ENCODE assay signal across 30 mouse cellular contexts in the genomic region with DNA sequence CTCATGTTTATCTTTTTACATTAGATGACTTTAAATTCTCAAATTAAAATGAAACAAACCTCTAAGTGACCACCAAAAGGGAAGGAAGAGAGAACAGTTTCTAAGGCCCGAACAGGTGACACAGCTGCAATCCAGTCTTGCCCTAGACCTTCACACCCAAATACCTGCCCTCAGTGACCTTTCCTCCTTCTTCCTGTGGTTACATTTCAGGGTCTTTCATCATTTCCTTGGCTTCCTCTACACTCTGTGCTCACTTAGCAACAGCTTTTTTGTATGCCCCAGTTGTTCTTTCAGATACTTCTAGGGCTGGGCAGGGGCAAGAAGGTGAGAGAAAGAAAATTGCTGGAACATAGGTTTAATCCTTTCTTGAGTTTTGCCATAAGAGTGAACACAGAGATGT. TPM values are rescaled to one million over a fixed set of nuclear protein-coding genes. Genes with fewer than 3 reads are reported as not detected.
DNase-seq lines count a peak whose midpoint lies in the region; ATAC-seq lines count a peak whose summit lies in the region.
"Had no signal": no experiment of that assay in that cellular context is flagged by ENCODE, and none has a peak within 500 bp of the region (broad histone marks: within the 10 kb centered on the region; RNA-seq: fewer than 3 reads in every experiment).

No protein-coding gene starts in this region.

- 55% methylated on average over 1 of the region's 1 CpGs for WGBS in liver, embryonic 16.5 days (ENCODE audit: insufficient replicate concordance)
- WGBS in liver, embryonic 11.5 days = 62% methylated on average over 1 of the region's 1 CpGs

- no peak overlapping the region for H3K4me2 ChIP-seq in liver, embryonic 16.5 days (ENCODE audit: low read depth, low read length)
- H3K4me2 ChIP-seq in liver, embryonic 11.5 days = no peak overlapping the region
- H3K4me2 ChIP-seq: embryonic facial prominence, embryonic 12.5 days; forebrain, embryonic 13.5 days; limb, embryonic 12.5 days; midbrain, embryonic 15.5 days; stomach, embryonic 15.5 days had no signal

- no peaks in the 10 kb centered on the region for H3K4me1 ChIP-seq in liver, embryonic 16.5 days (ENCODE audit: control insufficient read depth, low read depth, low read length)
- no peaks in the 10 kb centered on the region for H3K4me1 ChIP-seq in liver, embryonic 11.5 days (replicated peaks; ENCODE audit: control insufficient read depth, insufficient read depth, low read length)
- H3K4me1 ChIP-seq: embryonic facial prominence, embryonic 12.5 days; forebrain, embryonic 13.5 days; limb, embryonic 12.5 days; midbrain, embryonic 15.5 days; stomach, embryonic 15.5 days had no signal

- DNase-seq in liver, embryonic 11.5 days (ENCODE audit: low spot score) = no peak
- DNase-seq in A20 (ENCODE audit: low read depth, low spot score) = peak; percentile 12
- peak; percentile 36 for DNase-seq in T-cell, adult 2 months (ENCODE audit: low spot score)
- DNase-seq in layer of hippocampus, postnatal 25 days (ENCODE audit: extremely low spot score in 1 of 2, low spot score in 1 of 2) = no peak
- no peak for DNase-seq in adrenal gland, postnatal 36 days
- no peak for DNase-seq in ovary, postnatal 10 days (ENCODE audit: low spot score)
- DNase-seq: cerebellum, adult 9-11 months; gastrocnemius, postnatal 10 days; heart, adult 2 months; kidney, adult 9 months; kidney, postnatal 36 days; lung, adult 18-20 months; lung, postnatal 14 days; right cerebral cortex, adult 18-20 months; spleen, adult 18-20 months; thymus, adult 2 months had no signal

- no peaks in the 10 kb centered on the region for H3K27me3 ChIP-seq in liver, embryonic 16.5 days (ENCODE audit: control insufficient read depth, insufficient read depth, low read depth, low read length)
- H3K27me3 ChIP-seq in liver, embryonic 11.5 days (replicated peaks; ENCODE audit: control insufficient read depth, insufficient read depth, low read length) = no peaks in the 10 kb centered on the region
- H3K27me3 ChIP-seq: embryonic facial prominence, embryonic 12.5 days; forebrain, embryonic 13.5 days; limb, embryonic 12.5 days; midbrain, embryonic 15.5 days; stomach, embryonic 15.5 days had no signal

- no peak overlapping the region for H3K9ac ChIP-seq in liver, embryonic 16.5 days (ENCODE audit: low read depth, low read length)
- H3K9ac ChIP-seq in liver, embryonic 11.5 days (ENCODE audit: low read depth, low read length) = no peak overlapping the region
- H3K9ac ChIP-seq: embryonic facial prominence, embryonic 12.5 days; forebrain, embryonic 13.5 days; limb, embryonic 12.5 days; midbrain, embryonic 15.5 days; stomach, embryonic 15.5 days had no signal

- H3K36me3 ChIP-seq in liver, embryonic 16.5 days (ENCODE audit: control insufficient read depth, insufficient read depth) = no peaks in the 10 kb centered on the region
- no peaks in the 10 kb centered on the region for H3K36me3 ChIP-seq in liver, embryonic 11.5 days (ENCODE audit: control insufficient read depth, insufficient read depth, low read length)
- H3K36me3 ChIP-seq: embryonic facial prominence, embryonic 12.5 days; limb, embryonic 12.5 days; midbrain, embryonic 15.5 days; stomach, embryonic 15.5 days had no signal

- H3K4me3 ChIP-seq in liver, embryonic 16.5 days (ENCODE audit: low read depth, low read length) = no peak overlapping the region
- H3K4me3 ChIP-seq in liver, embryonic 11.5 days (ENCODE audit: low read depth, low read length) = no peak overlapping the region
- H3K4me3 ChIP-seq: embryonic facial prominence, embryonic 12.5 days; erythroblast, embryonic 14.5 days; forebrain, embryonic 13.5 days; heart, adult 2 months; limb, embryonic 12.5 days; midbrain, embryonic 15.5 days; stomach, embryonic 15.5 days had no signal

- ATAC-seq in liver, embryonic 16.5 days (ENCODE audit: low read depth) = peak; percentile 62; the same call in 1 of the 2 replicates
- ATAC-seq in liver, embryonic 11.5 days (replicated peaks; ENCODE audit: low FRiP score) = no peak
- peak; percentile 72 for ATAC-seq in megakaryocyte progenitor cell, adult 5-6 weeks (replicated peaks; ENCODE audit: poor library complexity)
- ATAC-seq: forebrain, embryonic 13.5 days; midbrain, embryonic 15.5 days had no signal

- no peaks in the 10 kb centered on the region for H3K9me3 ChIP-seq in liver, embryonic 16.5 days (replicated peaks; ENCODE audit: control insufficient read depth, low read length)
- H3K9me3 ChIP-seq in liver, embryonic 11.5 days (ENCODE audit: control insufficient read depth, low read length) = no peaks in the 10 kb centered on the region
- H3K9me3 ChIP-seq: embryonic facial prominence, embryonic 12.5 days; forebrain, embryonic 13.5 days; limb, embryonic 12.5 days; midbrain, embryonic 15.5 days; stomach, embryonic 15.5 days had no signal

- H3K27ac ChIP-seq in liver, embryonic 16.5 days (ENCODE audit: low read length) = no peak overlapping the region
- no peak overlapping the region for H3K27ac ChIP-seq in liver, embryonic 11.5 days (ENCODE audit: low read depth, low read length)
- H3K27ac ChIP-seq: embryonic facial prominence, embryonic 12.5 days; forebrain, embryonic 13.5 days; heart, adult 2 months; limb, embryonic 12.5 days; midbrain, embryonic 15.5 days; stomach, embryonic 15.5 days had no signal

RNA-seq across cellular contexts. Expression of a gene that starts 17.5 kb away (rescaled TPM):
- 4.5 and 4.8 TPM in 2 replicates for polyA plus RNA-seq in liver, embryonic 16.5 days (2015; fragmentation: Nextera tagmentation; extraction: Ambion mirVana)
- 5.2 and 6.1 TPM in 2 replicates for polyA plus RNA-seq in liver, embryonic 11.5 days (2014; fragmentation: Nextera tagmentation; extraction: Ambion mirVana)
- total RNA-seq in megakaryocyte progenitor cell, adult 5-6 weeks (2015) = 20.4 and 20.6 TPM in 2 replicates
- total RNA-seq in megakaryocyte progenitor cell, adult 5-6 weeks (2017) = 14.2 and 23.0 TPM in 2 replicates
- total RNA-seq in layer of hippocampus, postnatal 25 days (2021) = 1 to 10 TPM in 1 of 2 experiments, under 1 TPM in 1; 0.30 to 1.1 TPM
- 1 to 10 TPM; 2.5 to 4.8 TPM for total RNA-seq in adrenal gland, postnatal 36 days (2021)

RNA-seq across cellular contexts. Expression of a gene that starts 58.8 kb away (rescaled TPM):
- polyA plus RNA-seq in liver, embryonic 16.5 days (2015; fragmentation: Nextera tagmentation; extraction: Ambion mirVana) = not detected in 2 replicates
- not detected in 2 replicates for polyA plus RNA-seq in liver, embryonic 11.5 days (2014; fragmentation: Nextera tagmentation; extraction: Ambion mirVana)
- not detected in 2 replicates for total RNA-seq in megakaryocyte progenitor cell, adult 5-6 weeks (2015)
- total RNA-seq in megakaryocyte progenitor cell, adult 5-6 weeks (2017) = not detected in 2 replicates
- not detected for total RNA-seq in layer of hippocampus, postnatal 25 days (2021)
- total RNA-seq in adrenal gland, postnatal 36 days (2021) = not detected
- total RNA-seq: gastrocnemius, postnatal 10 days; heart, adult 2 months; left cerebral cortex, adult 8-10 months; megakaryocyte-erythroid progenitor cell, adult 5-6 weeks; neutrophil, adult 5-6 weeks had no signal
- polyA plus RNA-seq: embryonic facial prominence, embryonic 12.5 days; erythroblast, embryonic 14.5 days; forebrain, embryonic 13.5 days; heart, adult 2 months; heart, postnatal 0 days; hindbrain, embryonic 11.5 days; intestine, embryonic 14.5 days; limb, embryonic 12.5 days; midbrain, embryonic 15.5 days; stomach, embryonic 15.5 days had no signal

Comparison
In these comparisons a context has a peak if more than half of its experiments do, and no peak if none do; other contexts are left out.
1. DNase-seq: peak in A20 (single experiment) and T-cell, adult 2 months (single experiment); none in liver, embryonic 11.5 days (single experiment), layer of hippocampus, postnatal 25 days (0 of 2), adrenal gland, postnatal 36 days (0 of 2) and ovary, postnatal 10 days (single experiment).